Mouse (Mus musculus) hindbrain, embryonic 11.5 days (tissue): ENCODE measurements at regions not wholly inside any gene's neighbourhood (a gene's known extent, or its start where the extent isn't known, plus 50 kb on each side); places are given as distances from the start of the nearest gene placed in this dataset.

Experiments used
- ATAC-seq: fragments of 200-750 bp; cut with Nextera tagmentation; 2 replicates; pipeline ENCODE4 v1.8.0; 2017; ENCODE audit warnings: mild to moderate bottlenecking, moderate TSS enrichment, moderate library complexity; ENCODE audit not compliant: low FRiP score
- DNase-seq: peaks from one replicate; pipeline ENCODE4 v3.0.0-alpha.2; 2015; ENCODE audit warnings: low spot score
- H3K27ac ChIP-seq: fragments of 300-500 bp; sonication (generic); 2 replicates; pipeline ENCODE4 v1.5.1; 2014; ENCODE audit warnings: mild to moderate bottlenecking, low read depth, low read length
- H3K27me3 ChIP-seq: fragments of 300-500 bp; sonication (generic); 2 replicates; pipeline ENCODE4 v1.6.1; 2014; ENCODE audit warnings: mild to moderate bottlenecking, low read length, moderate library complexity, mixed read lengths; ENCODE audit not compliant: control insufficient read depth, insufficient read depth
- H3K36me3 ChIP-seq: fragments of 300-500 bp; sonication (generic); 2 replicates; pipeline ENCODE4 v1.6.1; 2014; ENCODE audit warnings: mild to moderate bottlenecking, low read length, moderate library complexity, mixed read lengths; ENCODE audit not compliant: control insufficient read depth, insufficient read depth
- H3K4me1 ChIP-seq: fragments of 300-500 bp; sonication (generic); replicated peaks from 2 replicates; pipeline ENCODE4 v1.6.1; 2014; ENCODE audit warnings: low read length, mixed read lengths; ENCODE audit not compliant: control insufficient read depth, insufficient read depth
- H3K4me2 ChIP-seq: fragments of 300-500 bp; sonication (generic); replicated peaks from 2 replicates; pipeline ENCODE4 v1.6.1; 2014; ENCODE audit warnings: mild to moderate bottlenecking, low read depth, low read length
- H3K4me3 ChIP-seq: fragments of 300-500 bp; sonication (generic); 2 replicates; pipeline ENCODE4 v1.5.1; 2014; ENCODE audit warnings: low read depth, low read length
- H3K9ac ChIP-seq: fragments of 300-500 bp; sonication (generic); 2 replicates; pipeline ENCODE4 v1.6.1; 2014; ENCODE audit warnings: low read depth, low read length
- H3K9me3 ChIP-seq: fragments of 300-500 bp; sonication (generic); 2 replicates; pipeline ENCODE4 v1.6.1; 2016; ENCODE audit warnings: low read length; ENCODE audit not compliant: control insufficient read depth
- WGBS: fragments of 180-500 bp; shearing (Covaris S2); extraction: QIAGEN DNeasy Blood & Tissue Kit; methylation state at CpG from one replicate; pipeline ENCODE4 v1.1.7; 2014; 5-methylcytosine and 5-hydroxymethylcytosine counted together

- no peaks in the 10 kb centered on the region for H3K4me1 ChIP-seq
- H3K27ac ChIP-seq, result no peak overlapping the region
- no peak for ATAC-seq
- no peaks in the 10 kb centered on the region for H3K36me3 ChIP-seq
- H3K4me3 ChIP-seq, result no peak overlapping the region
- no peak overlapping the region for H3K4me2 ChIP-seq
- H3K27me3 ChIP-seq, result no peaks in the 10 kb centered on the region
- no peak for DNase-seq
- peaks cover 39% of the 10 kb centered on the region for H3K9me3 ChIP-seq
- H3K9ac ChIP-seq, result no peak overlapping the region
Measured at GRCm38 (mm10) chr3:3000199-3000598, 2750.4 kb upstream of the Gm8797 start.

- H3K9me3 ChIP-seq, result peaks cover 45% of the 10 kb centered on the region
- 73% methylated on average over 4 of the region's 4 CpGs for WGBS
- ATAC-seq, result peak; percentile 54
Measured at GRCm38 (mm10) chr3:3001224-3001623, 2749.4 kb upstream of the Gm8797 start.

DNA sequence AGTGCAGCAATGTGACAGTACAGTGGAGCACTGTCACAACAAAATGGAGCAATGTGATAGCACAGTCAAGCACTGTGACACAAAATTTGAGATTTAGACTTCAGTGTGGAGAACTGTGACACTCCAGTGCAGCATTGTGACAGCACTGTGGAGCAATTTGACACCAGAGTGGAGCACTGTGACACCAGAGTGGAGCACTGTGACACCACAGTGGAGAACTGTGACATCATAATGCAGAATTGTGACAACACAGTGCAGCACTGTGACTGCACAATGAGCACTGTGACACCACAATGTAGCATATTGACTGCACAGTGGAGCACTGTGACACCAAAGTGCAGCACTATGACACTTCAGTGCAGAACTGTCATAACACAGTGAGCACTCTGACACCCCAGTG is 2749.0 kb upstream of the Gm8797 start:
- Histone ChIP-seq H3K4me3 (no peak overlapping the region), H3K27me3 (no peaks in the 10 kb centered on the region), H3K9ac (no peak overlapping the region), H3K4me2 (no peak overlapping the region), H3K36me3 (no peaks in the 10 kb centered on the region), H3K27ac (no peak overlapping the region), H3K4me1 (no peaks in the 10 kb centered on the region), H3K9me3 (peaks cover 49% of the 10 kb centered on the region)
- ATAC-seq, result peak; percentile 75
- no peak for DNase-seq

More at GRCm38 (mm10) chr3:3001224-3001623, 2749.4 kb upstream of the Gm8797 start:
- no peak overlapping the region for H3K4me3 ChIP-seq
- no peaks in the 10 kb centered on the region for H3K27me3 ChIP-seq
- no peaks in the 10 kb centered on the region for H3K4me1 ChIP-seq
- no peak overlapping the region for H3K27ac ChIP-seq
- DNase-seq, result no peak
- no peak overlapping the region for H3K9ac ChIP-seq
- no peaks in the 10 kb centered on the region for H3K36me3 ChIP-seq
- no peak overlapping the region for H3K4me2 ChIP-seq

GRCm38 (mm10) chr3:3003425-3003824 is 2747.2 kb upstream of the Gm8797 start:
- Histone ChIP-seq H3K27ac (no peak overlapping the region), H3K9me3 (peaks cover 67% of the 10 kb centered on the region), H3K4me2 (no peak overlapping the region), H3K27me3 (no peaks in the 10 kb centered on the region), H3K9ac (no peak overlapping the region), H3K4me3 (no peak overlapping the region), H3K36me3 (no peaks in the 10 kb centered on the region), H3K4me1 (no peaks in the 10 kb centered on the region)
- WGBS, result 84% methylated on average over 1 of the region's 1 CpGs
- ATAC-seq (no peak), DNase-seq (no peak)

DNA sequence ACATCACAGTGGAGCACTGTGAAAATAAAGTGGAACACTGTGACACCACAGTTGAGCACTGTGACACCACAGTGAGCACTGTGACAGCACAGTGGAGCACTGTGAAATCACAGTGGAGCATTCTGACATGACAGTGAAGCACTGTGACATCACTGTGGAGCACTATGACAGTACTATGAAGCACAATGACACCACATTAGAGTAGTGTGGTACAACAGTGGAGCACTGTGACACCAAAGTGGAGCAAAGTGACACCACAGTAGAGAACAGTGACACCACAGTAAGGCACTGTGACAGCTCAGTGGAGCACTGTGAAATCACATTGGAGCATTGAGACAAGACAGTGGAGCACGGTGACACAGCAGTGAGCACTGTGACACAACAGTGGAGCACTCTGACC is 2739.5 kb upstream of the Gm8797 start:
- no peaks in the 10 kb centered on the region for H3K4me1 ChIP-seq
- no peak overlapping the region for H3K27ac ChIP-seq
- DNase-seq (no peak), ATAC-seq (no peak)
- WGBS, result 75% methylated on average over 1 of the region's 1 CpGs
- H3K9me3 ChIP-seq, result peaks cover 80% of the 10 kb centered on the region
- no peaks in the 10 kb centered on the region for H3K27me3 ChIP-seq
- H3K9ac ChIP-seq, result no peak overlapping the region
- no peaks in the 10 kb centered on the region for H3K36me3 ChIP-seq
- no peak overlapping the region for H3K4me3 ChIP-seq
- H3K4me2 ChIP-seq, result no peak overlapping the region

GRCm38 (mm10) chr3:3012951-3013350 is 2737.7 kb upstream of the Gm8797 start:
- Histone ChIP-seq H3K27ac (no peak overlapping the region), H3K27me3 (no peaks in the 10 kb centered on the region), H3K4me2 (no peak overlapping the region), H3K9ac (no peak overlapping the region), H3K4me1 (no peaks in the 10 kb centered on the region), H3K9me3 (peaks cover 67% of the 10 kb centered on the region), H3K4me3 (no peak overlapping the region), H3K36me3 (no peaks in the 10 kb centered on the region)
- WGBS, result 82% methylated on average over 5 of the region's 5 CpGs
- no peak for DNase-seq
- ATAC-seq, result no peak

DNA sequence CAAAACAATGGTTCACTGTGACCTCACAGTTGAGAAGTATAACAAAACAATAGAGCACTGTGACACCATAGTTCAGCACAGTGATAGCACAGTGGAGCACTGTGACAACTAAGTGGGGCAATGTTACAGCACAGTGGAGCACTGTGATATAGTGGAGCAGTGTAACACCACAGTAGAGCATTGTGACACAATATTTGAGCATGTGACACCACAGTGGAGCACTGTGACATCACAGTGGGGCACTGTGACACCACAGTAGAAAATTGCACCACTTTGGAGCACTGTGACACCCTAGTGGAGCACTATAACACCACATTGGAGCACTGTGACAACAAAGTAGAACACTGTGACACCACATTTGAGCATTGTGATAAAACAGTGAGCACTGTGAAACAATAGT is 2735.6 kb upstream of the Gm8797 start:
- Histone ChIP-seq H3K36me3 (no peaks in the 10 kb centered on the region), H3K4me2 (no peak overlapping the region), H3K4me1 (no peaks in the 10 kb centered on the region), H3K9me3 (peaks cover 55% of the 10 kb centered on the region), H3K9ac (no peak overlapping the region), H3K27ac (no peak overlapping the region), H3K27me3 (no peaks in the 10 kb centered on the region), H3K4me3 (no peak overlapping the region)
- DNase-seq (no peak), ATAC-seq (no peak)

DNA sequence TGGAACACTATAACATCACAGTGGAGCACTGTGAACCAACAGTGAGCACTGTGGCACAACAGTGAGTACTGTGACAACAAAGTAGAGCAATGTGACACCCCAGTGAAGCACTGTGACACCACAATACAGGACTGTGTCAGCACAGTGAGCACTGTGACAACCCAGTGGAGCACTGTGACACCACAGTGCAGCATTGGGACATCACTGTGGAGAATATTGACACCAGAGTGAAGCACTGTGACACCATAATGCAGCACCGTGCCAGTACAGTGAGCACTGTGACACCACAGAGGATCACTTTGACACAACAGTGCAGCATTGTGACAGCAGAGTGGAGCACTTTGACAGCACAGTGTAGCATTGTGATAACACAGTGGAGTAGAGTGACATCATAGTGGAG is 2734.0 kb upstream of the Gm8797 start:
- ATAC-seq (peak; percentile 26; the same call in 1 of the 2 replicates), DNase-seq (no peak)
- Histone ChIP-seq H3K36me3 (no peaks in the 10 kb centered on the region), H3K27ac (no peak overlapping the region), H3K9me3 (peaks cover 41% of the 10 kb centered on the region), H3K4me2 (no peak overlapping the region), H3K4me3 (no peak overlapping the region), H3K27me3 (no peaks in the 10 kb centered on the region), H3K4me1 (no peaks in the 10 kb centered on the region), H3K9ac (no peak overlapping the region)
- 88% methylated on average over 1 of the region's 1 CpGs for WGBS

- Histone ChIP-seq H3K9ac (no peak overlapping the region), H3K36me3 (no peaks in the 10 kb centered on the region), H3K4me1 (no peaks in the 10 kb centered on the region), H3K27me3 (no peaks in the 10 kb centered on the region), H3K27ac (no peak overlapping the region), H3K4me3 (no peak overlapping the region), H3K4me2 (no peak overlapping the region), H3K9me3 (peaks cover 41% of the 10 kb centered on the region)
- WGBS, result 92% methylated on average over 2 of the region's 2 CpGs
- DNase-seq, result no peak
- ATAC-seq, result no peak
Measured at GRCm38 (mm10) chr3:3032793-3033192, 2717.8 kb upstream of the Gm8797 start.
